Mouse (Mus musculus): ENCODE results near the gene Brap. TPM values are rescaled to one million over a fixed set of nuclear protein-coding genes. Genes with fewer than 3 reads are reported as not detected.

Brap gene
- polyA plus RNA-seq, 1 experiment = 17.9 TPM

GRCm38 (mm10) chr5:121703341-121703740 lies 43.0 kb downstream of the Brap start:
- H3K4me1 ChIP-seq (ENCODE audit: control insufficient read depth, insufficient read depth, insufficient read length) = no peaks in the 10 kb centered on the region
- TF ChIP-seq CTCF (IDR thresholded peaks at IDR 0.05; ENCODE audit: extremely low read depth, insufficient read depth, insufficient read length, insufficient replicate concordance) (no peak), POLR2A (IDR thresholded peaks at IDR 0.05; ENCODE audit: low read depth, low read length) (no peak)
- no peak overlapping the region for H3K4me3 ChIP-seq (ENCODE audit: extremely low read depth, insufficient read depth, insufficient read length)
- H3K27ac ChIP-seq (ENCODE audit: insufficient read depth, low read length) = no peak overlapping the region
- no peak for DNase-seq (ENCODE audit: low read depth in 1 of 2, low spot score in 2 of 2)
- 81% methylated on average over 1 of the region's 1 CpGs for WGBS
- H3K27me3 ChIP-seq (ENCODE audit: control insufficient read depth, insufficient read depth, low read length) = no peaks in the 10 kb centered on the region
- no peaks in the 10 kb centered on the region for H3K36me3 ChIP-seq (ENCODE audit: control insufficient read depth, insufficient read depth, low read length)

- H3K27me3 ChIP-seq (ENCODE audit: control insufficient read depth, insufficient read depth, low read length) = no peaks in the 10 kb centered on the region
- 42% methylated on average over 20 of the region's 20 CpGs for WGBS
- H3K27ac ChIP-seq (ENCODE audit: insufficient read depth, low read length) = no peak overlapping the region
- TF ChIP-seq POLR2A (IDR thresholded peaks at IDR 0.05; ENCODE audit: low read depth, low read length) (no peak), CTCF (IDR thresholded peaks at IDR 0.05; ENCODE audit: extremely low read depth, insufficient read depth, insufficient read length, insufficient replicate concordance) (no peak)
- H3K36me3 ChIP-seq (ENCODE audit: control insufficient read depth, insufficient read depth, low read length) = no peaks in the 10 kb centered on the region
- H3K4me3 ChIP-seq (ENCODE audit: extremely low read depth, insufficient read depth, insufficient read length) = no peak overlapping the region
- no peaks in the 10 kb centered on the region for H3K4me1 ChIP-seq (ENCODE audit: control insufficient read depth, insufficient read depth, insufficient read length)
- DNase-seq (ENCODE audit: low read depth in 1 of 2, low spot score in 2 of 2) = no peak
These were observed 44.3 kb downstream of the Brap start for GRCm38 (mm10) chr5:121704512-121705248.

- WGBS = 65% methylated on average over 2 of the region's 2 CpGs
These were observed 50.0 kb downstream of the Brap start for GRCm38 (mm10) chr5:121710402-121710801.

GRCm38 (mm10) chr5:121710851-121711173 lies 50.4 kb downstream of the Brap start:
- Histone ChIP-seq H3K36me3 (ENCODE audit: control insufficient read depth, insufficient read depth, low read length) (no peaks in the 10 kb centered on the region), H3K4me1 (ENCODE audit: control insufficient read depth, insufficient read depth, insufficient read length) (peaks cover 4% of the 10 kb centered on the region), H3K27ac (ENCODE audit: insufficient read depth, low read length) (peak overlapping the region; percentile 99), H3K4me3 (ENCODE audit: extremely low read depth, insufficient read depth, insufficient read length) (peak overlapping the region; percentile 100), H3K27me3 (ENCODE audit: control insufficient read depth, insufficient read depth, low read length) (no peaks in the 10 kb centered on the region; the same call in 1 of the 2 replicates)
- under 1% methylated on average over 12 of the region's 12 CpGs for WGBS
- DNase-seq (ENCODE audit: low read depth in 1 of 2, low spot score in 2 of 2) = no peak
- TF ChIP-seq POLR2A (IDR thresholded peaks at IDR 0.05; ENCODE audit: low read depth, low read length) (no peak), CTCF (IDR thresholded peaks at IDR 0.05; ENCODE audit: extremely low read depth, insufficient read depth, insufficient read length, insufficient replicate concordance) (no peak)

More at GRCm38 (mm10) chr5:121710402-121710801, 50.0 kb downstream of the Brap start:
- TF ChIP-seq CTCF (IDR thresholded peaks at IDR 0.05; ENCODE audit: extremely low read depth, insufficient read depth, insufficient read length, insufficient replicate concordance) = no peak
- TF ChIP-seq POLR2A (IDR thresholded peaks at IDR 0.05; ENCODE audit: low read depth, low read length) = no peak
- no peak overlapping the region for H3K4me3 ChIP-seq (ENCODE audit: extremely low read depth, insufficient read depth, insufficient read length)
- H3K36me3 ChIP-seq (ENCODE audit: control insufficient read depth, insufficient read depth, low read length) = no peaks in the 10 kb centered on the region
- H3K27me3 ChIP-seq (ENCODE audit: control insufficient read depth, insufficient read depth, low read length) = no peaks in the 10 kb centered on the region; the same call in 1 of the 2 replicates
- DNase-seq (ENCODE audit: low read depth in 1 of 2, low spot score in 2 of 2) = no peak
- H3K27ac ChIP-seq (ENCODE audit: insufficient read depth, low read length) = no peak overlapping the region
- H3K4me1 ChIP-seq (ENCODE audit: control insufficient read depth, insufficient read depth, insufficient read length) = peaks cover 4% of the 10 kb centered on the region

- H3K4me1 ChIP-seq (ENCODE audit: control insufficient read depth, insufficient read depth, insufficient read length) = peaks cover 4% of the 10 kb centered on the region
- H3K27me3 ChIP-seq (ENCODE audit: control insufficient read depth, insufficient read depth, low read length) = no peaks in the 10 kb centered on the region; the same call in 1 of the 2 replicates
- H3K36me3 ChIP-seq (ENCODE audit: control insufficient read depth, insufficient read depth, low read length) = no peaks in the 10 kb centered on the region
- DNase-seq (ENCODE audit: low read depth in 1 of 2, low spot score in 2 of 2) = peak; percentile 72 to 74
- H3K27ac ChIP-seq (ENCODE audit: insufficient read depth, low read length) = peak within 1 kb of the TSS; percentile 99
- peak within 1 kb of the TSS; percentile 100 for H3K4me3 ChIP-seq (ENCODE audit: extremely low read depth, insufficient read depth, insufficient read length)
- WGBS = under 1% methylated on average over 88 of the region's 103 CpGs
- TF ChIP-seq CTCF (IDR thresholded peaks at IDR 0.05; ENCODE audit: extremely low read depth, insufficient read depth, insufficient read length, insufficient replicate concordance) (no peak), POLR2A (IDR thresholded peaks at IDR 0.05; ENCODE audit: low read depth, low read length) (peak; percentile 94)
These were observed 51.0 kb downstream of the Brap start, which contains the start of gene Atxn2 for GRCm38 (mm10) chr5:121711174-121711927. Gene Atxn2 (plus strand): TSS chr5:121711337.

GRCm38 (mm10) chr5:121711928-121712231 lies 51.5 kb downstream of the Brap start:
- Histone ChIP-seq H3K4me3 (ENCODE audit: extremely low read depth, insufficient read depth, insufficient read length) (peak overlapping the region; percentile 84), H3K4me1 (ENCODE audit: control insufficient read depth, insufficient read depth, insufficient read length) (peaks cover 4% of the 10 kb centered on the region), H3K27ac (ENCODE audit: insufficient read depth, low read length) (peak overlapping the region; percentile 86), H3K27me3 (ENCODE audit: control insufficient read depth, insufficient read depth, low read length) (no peaks in the 10 kb centered on the region; the same call in 1 of the 2 replicates), H3K36me3 (ENCODE audit: control insufficient read depth, insufficient read depth, low read length) (no peaks in the 10 kb centered on the region)
- WGBS = 4% methylated on average over 39 of the region's 57 CpGs
- no peak for DNase-seq (ENCODE audit: low read depth in 1 of 2, low spot score in 2 of 2)
- TF ChIP-seq CTCF (IDR thresholded peaks at IDR 0.05; ENCODE audit: extremely low read depth, insufficient read depth, insufficient read length, insufficient replicate concordance) = no peak
- no peak for TF ChIP-seq POLR2A (IDR thresholded peaks at IDR 0.05; ENCODE audit: low read depth, low read length)

Measured in spleen, adult 2 months (tissue).